Mouse (Mus musculus) layer of hippocampus, adult 9-11 months (tissue): ENCODE results near the gene Ints13.
A peak's percentile ranks its signal among the peaks of the same experiment; 100 is the strongest.
"Not testable (repeated sequence)": the region's sequence is repeated elsewhere in the genome, so short reads cannot be mapped to it uniquely, and the experiment has no call there.

Experiments used
- DNase-seq: peaks from one replicate; pipeline ENCODE4 v3.0.0; 2022

The Ints13 gene

DNA sequence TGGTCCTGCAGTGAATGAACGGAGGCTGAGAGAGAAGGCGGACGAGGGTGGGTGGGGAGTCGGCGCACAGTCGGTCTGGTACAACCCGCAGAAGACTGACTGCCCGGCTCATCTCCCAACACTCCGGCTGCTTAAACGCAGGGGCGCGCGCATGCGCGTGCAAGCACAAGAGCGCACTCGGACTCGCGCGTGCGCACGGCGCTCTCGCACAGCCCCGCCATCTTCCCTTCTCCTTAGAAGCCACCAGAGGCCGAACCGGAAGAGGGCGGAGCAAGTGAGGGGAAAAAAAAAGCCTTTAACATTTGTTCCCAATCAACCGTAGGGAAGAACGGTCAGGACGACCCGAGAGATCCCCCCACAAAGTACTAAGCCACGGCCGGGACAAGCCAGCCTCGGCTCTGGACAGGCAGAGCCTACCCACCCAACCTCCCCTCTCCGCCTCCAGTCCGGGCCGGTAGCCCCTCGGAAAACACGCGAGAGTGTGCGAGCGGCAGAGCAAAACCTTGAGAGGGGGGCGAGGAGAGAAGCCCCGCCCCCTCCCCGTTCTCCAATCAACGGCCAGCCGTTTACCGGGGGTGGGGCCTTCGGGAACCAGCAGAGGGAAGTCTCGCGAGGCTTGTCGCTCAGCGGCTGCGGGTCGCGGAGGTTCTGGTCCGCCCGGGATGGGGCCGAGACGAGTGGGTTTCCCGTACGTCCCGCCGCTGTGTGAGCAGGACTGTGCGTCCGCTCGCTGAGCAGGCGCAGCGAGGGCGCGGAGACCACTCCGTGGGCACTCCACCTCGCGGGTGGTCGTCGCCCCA lies at the start of gene Ints13:
Ints13 (minus strand) TSS at position 526 of the 800 bp plus-strand sequence.
- peak; percentile 98 for DNase-seq

DNA sequence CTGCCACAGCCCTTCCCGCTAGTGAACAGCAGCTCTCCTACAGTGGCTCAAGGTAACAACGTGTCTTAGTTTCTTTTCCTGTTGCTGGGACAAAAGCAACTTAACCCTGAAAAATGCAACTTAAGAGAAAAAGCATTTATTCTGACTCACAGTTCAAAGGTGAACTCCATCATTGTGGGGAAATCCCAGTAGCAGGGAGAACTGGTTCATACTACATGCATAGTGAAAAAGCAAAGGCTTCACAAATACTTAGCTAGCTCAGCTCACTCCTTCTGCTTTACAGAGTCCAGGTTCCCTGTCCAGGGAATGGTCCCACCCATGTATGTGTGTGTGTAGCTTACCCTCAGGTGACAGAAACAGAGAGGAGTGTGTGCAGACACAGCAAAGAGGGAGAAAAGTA lies 39.0 kb upstream of the Ints13 start:
- DNase-seq: no peak

DNA sequence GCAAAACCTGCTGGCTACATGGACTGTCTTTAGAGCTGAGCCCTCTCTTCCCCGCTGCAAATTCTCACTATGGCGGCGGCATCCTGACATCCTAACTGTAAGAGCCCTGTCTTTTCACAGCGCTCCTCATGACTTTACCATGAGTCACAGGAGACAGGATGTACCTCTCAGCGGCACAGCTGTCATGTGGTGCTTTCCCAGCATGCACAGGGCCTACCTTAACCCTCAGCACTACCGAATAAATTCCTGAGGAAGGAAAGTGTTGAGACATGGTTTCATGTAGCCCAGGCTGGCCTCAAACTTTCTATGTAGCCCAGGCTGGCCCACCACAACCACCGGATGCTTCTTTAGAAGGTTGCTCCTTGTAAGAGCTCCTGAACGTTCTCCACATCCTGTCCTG lies 38.3 kb upstream of the Ints13 start:
- DNase-seq: no peak

GRCm38 (mm10) chr6:146614541-146614940 lies 36.9 kb upstream of the Ints13 start:
- no peak for DNase-seq

- no peak for DNase-seq
Observed at GRCm38 (mm10) chr6:146613907-146614306, 36.3 kb upstream of the Ints13 start.

GRCm38 (mm10) chr6:146612736-146613135 lies 35.1 kb upstream of the Ints13 start:
- no peak for DNase-seq

DNA sequence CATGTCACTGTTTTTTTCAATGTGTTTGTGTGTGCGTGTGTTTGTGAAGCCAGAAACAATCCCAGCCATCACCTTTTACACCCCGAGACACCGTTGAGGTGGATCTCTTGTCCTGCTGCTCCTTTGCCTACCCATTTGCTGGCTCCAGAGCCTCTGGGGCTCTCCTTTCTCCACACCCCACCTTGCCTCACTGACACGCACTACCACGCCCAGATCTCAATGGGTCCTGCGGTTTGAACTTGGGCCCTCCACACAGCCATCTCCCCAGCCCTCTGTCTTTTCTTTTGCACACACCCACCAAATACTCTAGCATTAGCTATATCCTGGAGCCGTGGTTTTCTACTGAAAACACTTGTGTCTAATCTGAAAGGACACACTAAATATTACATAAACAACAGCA lies 34.3 kb upstream of the Ints13 start:
- no peak for DNase-seq

DNA sequence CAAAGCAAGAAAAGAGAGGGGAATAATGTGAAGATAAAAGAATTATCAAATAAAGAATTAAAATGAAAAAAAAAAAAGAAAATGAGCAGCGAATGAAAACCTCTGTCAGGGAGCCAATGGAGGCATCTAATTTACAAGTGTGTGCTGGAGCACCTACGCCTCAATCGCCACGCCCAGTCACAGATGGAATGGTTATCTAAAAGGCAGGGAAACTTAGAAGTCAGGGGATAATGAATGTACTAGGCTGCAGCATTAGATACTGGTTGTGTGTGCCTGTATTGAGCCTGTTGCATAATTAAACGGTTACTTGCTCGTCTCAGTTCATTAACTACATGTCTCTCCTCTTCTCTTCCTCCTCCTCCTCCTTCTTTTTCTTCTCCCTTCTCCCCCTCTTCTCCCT lies 33.8 kb upstream of the Ints13 start:
- no peak for DNase-seq

DNA sequence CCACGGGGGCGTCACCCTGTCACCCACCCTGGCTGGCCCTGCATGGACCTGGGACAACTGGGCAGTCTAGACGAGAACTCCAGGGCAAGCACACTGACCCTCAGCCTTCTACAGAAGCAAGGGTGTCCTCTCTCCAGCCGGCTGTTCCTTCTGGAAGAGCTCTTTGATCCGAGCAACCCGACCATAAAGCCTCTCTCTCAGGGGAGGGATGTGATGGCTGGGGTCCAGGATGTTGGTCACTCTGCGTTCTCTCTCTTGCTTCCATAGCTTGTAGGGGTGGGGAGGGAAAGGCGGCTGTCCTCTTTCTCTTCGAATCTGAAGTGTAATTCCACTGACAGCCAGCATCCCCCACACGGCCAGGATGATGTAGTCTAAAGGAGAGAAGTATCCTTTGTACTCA lies 26.0 kb upstream of the Ints13 start:
- no peak for DNase-seq

GRCm38 (mm10) chr6:146602601-146603000 lies 25.0 kb upstream of the Ints13 start:
- no peak for DNase-seq

DNA sequence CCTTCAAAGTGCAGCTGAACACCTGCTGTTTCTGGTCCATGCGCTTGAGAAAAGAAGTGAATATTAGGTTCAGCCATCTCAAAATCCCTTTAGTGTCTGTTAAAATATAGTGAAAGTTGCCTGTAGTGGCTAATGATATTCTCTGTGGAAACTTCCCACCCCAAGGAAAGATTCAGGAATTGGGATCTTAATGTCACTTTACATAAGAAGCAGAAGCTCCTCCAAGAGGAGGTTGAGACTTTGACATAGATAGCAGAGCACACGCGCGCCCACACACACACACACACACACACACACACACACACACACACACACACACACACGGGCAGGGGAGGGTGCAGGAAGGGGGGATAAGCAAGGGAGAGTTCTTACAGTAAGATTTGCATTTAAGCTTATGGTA lies 7.5 kb upstream of the Ints13 start:
- no peak for DNase-seq

DNA sequence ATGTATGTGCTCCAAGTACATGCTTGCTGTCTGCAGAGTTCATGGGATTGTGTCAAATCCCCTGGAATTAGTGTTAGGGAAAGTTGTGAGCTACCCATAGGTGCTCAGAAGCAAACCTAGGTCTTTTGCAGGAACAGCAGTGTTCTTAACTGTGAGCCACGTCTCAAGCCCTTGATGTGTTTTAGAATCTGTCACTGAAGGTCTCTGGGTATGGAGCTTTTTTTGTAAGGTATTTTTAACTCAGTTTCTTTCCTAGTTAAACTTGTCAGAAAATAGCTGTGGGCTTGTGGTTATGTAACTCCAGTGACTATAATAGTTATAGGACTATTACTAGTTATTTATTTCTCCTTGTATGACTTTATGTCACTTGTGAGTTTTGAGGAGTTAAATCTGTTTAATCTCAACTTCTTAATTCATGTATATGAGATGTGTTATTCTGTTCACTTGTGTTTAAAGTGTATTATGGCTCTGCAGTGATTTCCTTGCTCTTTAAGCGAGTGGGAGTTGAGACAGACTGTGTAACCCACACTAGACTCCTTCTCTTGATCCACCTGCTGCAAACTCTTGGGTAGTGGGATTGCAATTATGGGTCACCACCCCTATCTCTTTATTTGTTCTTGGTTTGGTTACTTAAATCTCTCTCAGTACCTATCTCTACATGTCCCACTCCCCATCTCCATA lies 5.9 kb upstream of the Ints13 start:
- DNase-seq: no peak

- DNase-seq: peak; percentile 72
Observed at GRCm38 (mm10) chr6:146580381-146580926, 2.8 kb upstream of the Ints13 start.

GRCm38 (mm10) chr6:146578586-146578985 lies 951 bp upstream of the Ints13 start:
- DNase-seq: no peak

GRCm38 (mm10) chr6:146578111-146578531 lies 486 bp upstream of the Ints13 start:
- DNase-seq: no peak

- DNase-seq: no peak
Observed at GRCm38 (mm10) chr6:146576903-146577302, 732 bp downstream of the Ints13 start, which contains the start of gene Fgfr1op2. Fgfr1op2 (plus strand) TSS chr6:146577203.

DNA sequence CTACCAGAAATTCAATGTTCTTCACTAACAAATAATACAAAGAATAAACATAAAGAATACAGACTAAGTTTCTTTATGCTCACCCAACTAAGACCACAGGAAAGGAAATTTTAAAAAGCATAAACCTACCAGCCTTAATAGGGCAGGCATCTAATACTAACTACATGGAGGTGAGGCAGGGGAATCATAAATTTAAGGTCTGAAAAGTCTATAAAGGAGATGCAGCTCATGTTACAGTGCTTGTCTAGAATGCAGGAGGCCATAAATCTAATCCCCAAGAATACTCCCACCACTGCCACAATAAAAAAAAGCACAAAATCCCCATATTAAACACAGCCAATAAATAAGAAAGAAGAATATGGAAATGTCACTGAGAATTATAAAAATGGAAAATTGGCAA lies 5.6 kb downstream of the Ints13 start:
- no peak for DNase-seq

DNA sequence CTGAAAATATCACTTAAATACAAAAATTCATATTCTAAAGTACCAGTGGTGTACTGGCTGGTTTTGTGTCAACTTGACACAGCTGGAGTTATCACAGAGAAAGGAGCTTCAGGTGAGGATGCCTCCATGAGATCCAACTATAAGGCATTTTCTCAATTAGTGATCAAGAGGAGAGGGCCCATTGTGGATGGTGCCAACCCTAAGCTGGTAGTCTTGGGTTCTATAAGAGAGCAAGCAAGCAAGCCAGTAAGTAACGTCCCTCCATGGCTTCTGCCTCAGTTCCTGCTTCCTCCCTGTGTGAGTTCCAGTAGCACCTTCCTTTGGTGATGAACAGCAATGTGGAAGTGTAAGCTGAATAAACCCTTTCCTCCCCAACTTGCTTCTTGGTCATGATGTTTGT lies 15.2 kb downstream of the Ints13 start:
- DNase-seq: not testable (repeated sequence)

- no peak for DNase-seq
Observed at GRCm38 (mm10) chr6:146551326-146551725, 26.3 kb downstream of the Ints13 start.

DNA sequence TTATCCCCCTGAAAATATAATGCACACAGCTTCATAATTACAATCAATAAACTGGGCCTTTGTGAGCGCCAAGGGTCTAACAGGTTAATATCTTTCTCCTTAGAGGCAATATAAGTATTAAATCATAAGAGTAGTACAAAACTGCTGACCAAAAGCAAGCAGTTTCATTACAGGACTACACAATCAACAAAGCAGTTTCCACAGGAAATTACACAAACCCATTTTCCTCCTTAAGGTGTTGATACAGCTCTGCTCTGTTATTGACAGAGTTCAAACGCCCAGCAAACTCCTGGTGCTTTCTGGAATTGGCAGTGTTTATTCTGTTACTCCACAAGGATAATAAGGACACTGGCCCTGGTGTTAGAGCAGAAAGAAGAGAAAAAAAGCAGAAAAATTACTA lies 27.2 kb downstream of the Ints13 start:
- no peak for DNase-seq

DNA sequence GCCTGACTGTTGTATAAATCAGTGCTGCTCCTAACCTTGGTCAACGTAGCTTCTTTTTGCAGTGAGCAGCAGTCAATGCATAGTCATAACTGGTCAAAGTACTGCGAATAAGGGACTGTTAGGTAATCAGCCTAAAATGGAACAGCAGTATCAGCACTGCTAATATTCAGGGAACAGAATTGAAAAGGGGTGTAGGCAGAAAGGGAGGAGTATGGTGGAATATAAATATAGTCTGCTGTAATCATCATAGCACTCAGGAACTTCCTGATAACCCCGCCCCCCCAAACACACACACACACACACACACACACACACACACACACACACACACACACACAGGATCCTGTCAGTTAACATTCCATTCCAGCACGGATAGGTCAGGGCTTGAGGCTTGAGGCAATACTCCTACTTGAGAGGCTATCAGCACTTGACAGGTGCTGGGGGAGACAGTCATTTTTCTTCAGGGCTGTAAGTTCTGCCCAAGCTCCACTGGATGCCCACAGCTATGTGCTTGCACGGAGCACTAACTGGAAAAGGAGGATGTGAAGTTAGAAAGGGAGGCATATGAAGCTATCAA lies 32.3 kb downstream of the Ints13 start:
- no peak for DNase-seq

GRCm38 (mm10) chr6:146544622-146545021 lies 33.0 kb downstream of the Ints13 start:
- DNase-seq: no peak

GRCm38 (mm10) chr6:146540386-146540785 lies 37.2 kb downstream of the Ints13 start:
- no peak for DNase-seq

DNA sequence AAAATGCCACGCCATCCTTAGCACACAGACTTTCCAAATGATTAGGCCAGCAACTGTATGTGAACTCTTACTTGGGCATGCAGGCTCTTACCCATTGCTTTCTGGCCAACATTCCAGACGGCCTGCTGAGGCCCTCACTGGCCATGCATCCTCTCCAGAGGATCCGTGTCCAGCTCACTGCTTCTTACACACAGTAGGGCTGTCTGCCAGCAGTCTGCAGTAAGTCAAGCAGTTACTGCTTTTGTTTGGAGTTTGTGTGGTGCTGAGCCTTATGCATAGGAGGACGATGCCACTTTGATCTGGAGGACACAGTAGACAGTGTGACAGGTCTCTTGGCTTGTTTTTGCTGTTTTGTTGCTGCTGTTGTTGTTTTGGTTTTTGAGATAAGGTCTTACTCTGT lies 39.0 kb downstream of the Ints13 start:
- no peak for DNase-seq
